Mouse (Mus musculus): ENCODE results near the gene Gm11568. TPM values are rescaled to one million over a fixed set of nuclear protein-coding genes. Genes with fewer than 3 reads are reported as not detected.

Gm11568 gene
- not detected for total RNA-seq (2023)

GRCm38 (mm10) chr11:99857617-99858016 lies at the start of gene Gm11568:
Gm11568 (plus strand) TSS chr11:99857917.

GRCm38 (mm10) chr11:99809792-99810191 lies 47.9 kb upstream of the Gm11568 start, which contains the start of gene Krtap4-13:
Krtap4-13 (minus strand) TSS chr11:99809892.

GRCm38 (mm10) chr11:99815566-99815965 lies 42.2 kb upstream of the Gm11568 start, which contains the start of gene Gm11564:
Gm11564 (minus strand) TSS chr11:99815666.

GRCm38 (mm10) chr11:99837966-99838365 lies 19.8 kb upstream of the Gm11568 start, which contains the start of gene 2300003K06Rik:
2300003K06Rik (minus strand) TSS chr11:99838066.

GRCm38 (mm10) chr11:99851508-99851907 lies 6.2 kb upstream of the Gm11568 start, which contains the start of gene Krtap4-16:
Krtap4-16 (minus strand) TSS chr11:99851608.

GRCm38 (mm10) chr11:99864176-99864575 lies 6.5 kb downstream of the Gm11568 start, which contains the start of gene Gm11559:
Gm11559 (plus strand) TSS chr11:99864476.

GRCm38 (mm10) chr11:99873089-99873488 lies 15.4 kb downstream of the Gm11568 start, which contains the start of gene Krtap9-1:
Krtap9-1 (plus strand) TSS chr11:99873389.

GRCm38 (mm10) chr11:99878887-99879286 lies 21.2 kb downstream of the Gm11568 start, which contains the start of gene Gm11567:
Gm11567 (plus strand) TSS chr11:99879187.

GRCm38 (mm10) chr11:99907620-99908019 lies 49.9 kb downstream of the Gm11568 start, which contains the start of gene Krtap31-1:
Krtap31-1 (plus strand) TSS chr11:99907920.

Other genes starting within 250 kb of the Gm11568 start
- gene Gm11937, start 247.7 kb upstream of the Gm11568 start, total RNA-seq (2023) = not detected
- gene Krtap2-4, start 243.1 kb upstream of the Gm11568 start, total RNA-seq (2023) = not detected
- not detected for gene Gm11562, start 237.5 kb upstream of the Gm11568 start, total RNA-seq (2023)
- gene Krtap4-1, start 229.7 kb upstream of the Gm11568 start, total RNA-seq (2023) = not detected
- not detected for gene Krtap4-2, start 222.8 kb upstream of the Gm11568 start, total RNA-seq (2023)
- gene Krtap4-7, start 213.8 kb upstream of the Gm11568 start, total RNA-seq (2023) = not detected
- gene Gm11555, start 207.7 kb upstream of the Gm11568 start, total RNA-seq (2023) = not detected
- not detected for gene Gm11563, start 199.0 kb upstream of the Gm11568 start, total RNA-seq (2023)
- not detected for gene Krtap4-6, start 192.0 kb upstream of the Gm11568 start, total RNA-seq (2023)
- gene Gm14190, start 167.2 kb upstream of the Gm11568 start, total RNA-seq (2023) = not detected
- gene Gm14180, start 123.6 kb upstream of the Gm11568 start, total RNA-seq (2023) = not detected
- gene Gm11595, start 85.0 kb upstream of the Gm11568 start, total RNA-seq (2023) = not detected
- not detected for gene Krtap4-8, start 77.2 kb upstream of the Gm11568 start, total RNA-seq (2023)
- not detected for gene Krtap4-9, start 72.7 kb upstream of the Gm11568 start, total RNA-seq (2023)
- not detected for gene Gm11596, start 64.5 kb upstream of the Gm11568 start, total RNA-seq (2023)
- not detected for gene Gm11569, start 59.0 kb upstream of the Gm11568 start, total RNA-seq (2023)
- gene Gm11554, start 53.5 kb upstream of the Gm11568 start, total RNA-seq (2023) = not detected
- not detected for gene Krtap4-13, start 48.0 kb upstream of the Gm11568 start, total RNA-seq (2023)
- gene Gm11564, start 42.3 kb upstream of the Gm11568 start, total RNA-seq (2023) = not detected
- gene 2300003K06Rik, start 19.9 kb upstream of the Gm11568 start, total RNA-seq (2023) = not detected
- not detected for gene Krtap4-16, start 6.3 kb upstream of the Gm11568 start, total RNA-seq (2023)
- not detected for gene Gm11559, start 6.6 kb downstream of the Gm11568 start, total RNA-seq (2023)
- gene Krtap9-1, start 15.5 kb downstream of the Gm11568 start, total RNA-seq (2023) = not detected
- not detected for gene Gm11567, start 21.3 kb downstream of the Gm11568 start, total RNA-seq (2023)
- not detected for gene Krtap31-1, start 50.0 kb downstream of the Gm11568 start, total RNA-seq (2023)
- not detected for gene Gm11565, start 56.8 kb downstream of the Gm11568 start, total RNA-seq (2023)
- not detected for gene Krtap31-2, start 78.4 kb downstream of the Gm11568 start, total RNA-seq (2023)
- not detected for gene Krtap9-5, start 90.6 kb downstream of the Gm11568 start, total RNA-seq (2023)
- not detected for gene Krtap29-1, start 121.1 kb downstream of the Gm11568 start, total RNA-seq (2023)
- not detected for gene Krtap16-1, start 128.7 kb downstream of the Gm11568 start, total RNA-seq (2023)
- not detected for gene Krtap17-1, start 136.1 kb downstream of the Gm11568 start, total RNA-seq (2023)
- gene Krt33a, start 158.3 kb downstream of the Gm11568 start, total RNA-seq (2023) = not detected
- gene Krt33b, start 172.0 kb downstream of the Gm11568 start, total RNA-seq (2023) = not detected
- gene Krt34, start 183.6 kb downstream of the Gm11568 start, total RNA-seq (2023) = not detected
- gene Krt31, start 192.6 kb downstream of the Gm11568 start, total RNA-seq (2023) = not detected
- not detected for gene Krt32, start 230.3 kb downstream of the Gm11568 start, total RNA-seq (2023)
- not detected for gene Krt35, start 238.3 kb downstream of the Gm11568 start, total RNA-seq (2023)
- gene Krt36, start 247.7 kb downstream of the Gm11568 start, total RNA-seq (2023) = not detected